Mouse (Mus musculus) limb, embryonic 10.5 days (tissue): ENCODE results near the gene Miox. TPM values are rescaled to one million over a fixed set of nuclear protein-coding genes. Genes with fewer than 3 reads are reported as not detected.

Source experiments
- DNase-seq: peaks from one replicate; pipeline ENCODE4 v3.0.0-alpha.2; 2017; ENCODE audit warnings: low spot score
- H3K27ac ChIP-seq: fragments of 300-500 bp; sonication (generic); 2 replicates; pipeline ENCODE4 v1.5.1; 2016; ENCODE audit warnings: mild to moderate bottlenecking
- H3K27me3 ChIP-seq: fragments of 300-500 bp; sonication (generic); 2 replicates; pipeline ENCODE4 v1.6.1; 2016; ENCODE audit warnings: low read depth, mild to moderate bottlenecking; ENCODE audit not compliant: poor library complexity, severe bottlenecking
- H3K36me3 ChIP-seq: fragments of 300-500 bp; sonication (generic); 2 replicates; pipeline ENCODE4 v1.6.1; 2016; ENCODE audit warnings: mild to moderate bottlenecking, moderate library complexity
- H3K4me1 ChIP-seq: fragments of 300-500 bp; sonication (generic); 2 replicates; pipeline ENCODE4 v1.6.1; 2016
- H3K4me3 ChIP-seq: fragments of 300-500 bp; sonication (generic); 2 replicates; pipeline ENCODE4 v1.5.1; 2016; ENCODE audit warnings: mild to moderate bottlenecking, moderate library complexity
- H3K9me3 ChIP-seq: fragments of 300-500 bp; sonication (generic); replicated peaks from 2 replicates; pipeline ENCODE4 v1.6.1; 2016; ENCODE audit warnings: mild to moderate bottlenecking
- WGBS: fragments of 180-500 bp; shearing (Covaris S2); methylation state at CpG from one replicate; pipeline ENCODE4 v1.1.7; 2016; 5-methylcytosine and 5-hydroxymethylcytosine counted together
- polyA plus RNA-seq: library from polyadenylated mRNA; unstranded; fragments of >200 nt; fragmentation: Nextera tagmentation; extraction: Ambion mirVana; gene quantifications from 2 replicates; pipeline ENCODE4 v1.2.1, GENCODE M21; 2016

The Miox gene
- polyA plus RNA-seq, 1 experiment from 2014 or later: not detected

GRCm38 (mm10) chr15:89355241-89356187 is 21.3 kb downstream of the Miox start, which contains the start of the genes Lmf2 and Ncaph2:
Lmf2 (minus strand) TSS chr15:89355659.
Ncaph2 (plus strand) TSS chr15:89355719.
- peak; percentile 99 for DNase-seq
- H3K4me3 ChIP-seq: peak within 1 kb of the TSS; percentile 76
- WGBS: under 1% methylated on average over 64 of the region's 64 CpGs
- no peaks in the 10 kb centered on the region for H3K9me3 ChIP-seq
- H3K4me1 ChIP-seq: peaks cover 23% of the 10 kb centered on the region
- peak within 1 kb of the TSS; percentile 93 for H3K27ac ChIP-seq
- H3K36me3 ChIP-seq: peaks cover 64% of the 10 kb centered on the region
- H3K27me3 ChIP-seq: no peaks in the 10 kb centered on the region

GRCm38 (mm10) chr15:89356372-89356771 is 22.2 kb downstream of the Miox start:
- Histone ChIP-seq H3K9me3 (no peaks in the 10 kb centered on the region), H3K4me3 (peak overlapping the region; percentile 76), H3K27ac (peak overlapping the region; percentile 93), H3K36me3 (peaks cover 64% of the 10 kb centered on the region), H3K4me1 (peaks cover 23% of the 10 kb centered on the region), H3K27me3 (no peaks in the 10 kb centered on the region)
- DNase-seq: peak; percentile 92
- under 1% methylated on average over 15 of the region's 15 CpGs for WGBS

- no peaks in the 10 kb centered on the region for H3K27me3 ChIP-seq
- no peak overlapping the region for H3K4me3 ChIP-seq
- 93% methylated on average over 3 of the region's 3 CpGs for WGBS
- H3K4me1 ChIP-seq: peaks cover 21% of the 10 kb centered on the region
- no peaks in the 10 kb centered on the region for H3K9me3 ChIP-seq
- peaks cover 64% of the 10 kb centered on the region for H3K36me3 ChIP-seq
- DNase-seq: no peak
- no peak overlapping the region for H3K27ac ChIP-seq
These were observed 24.6 kb downstream of the Miox start for GRCm38 (mm10) chr15:89358784-89359183.

- no peak for DNase-seq
- Histone ChIP-seq H3K9me3 (no peaks in the 10 kb centered on the region), H3K4me1 (no peaks in the 10 kb centered on the region), H3K4me3 (no peak overlapping the region), H3K27ac (no peak overlapping the region), H3K36me3 (peaks cover 95% of the 10 kb centered on the region), H3K27me3 (no peaks in the 10 kb centered on the region)
- WGBS: 93% methylated on average over 7 of the region's 7 CpGs
These were observed 28.9 kb downstream of the Miox start for GRCm38 (mm10) chr15:89363051-89363450.

- H3K4me1 ChIP-seq: no peaks in the 10 kb centered on the region
- no peak overlapping the region for H3K27ac ChIP-seq
- peaks cover 100% of the 10 kb centered on the region for H3K36me3 ChIP-seq
- H3K4me3 ChIP-seq: no peak overlapping the region
- 93% methylated on average over 4 of the region's 4 CpGs for WGBS
- H3K27me3 ChIP-seq: no peaks in the 10 kb centered on the region
- H3K9me3 ChIP-seq: no peaks in the 10 kb centered on the region
- DNase-seq: no peak
These were observed 30.9 kb downstream of the Miox start for GRCm38 (mm10) chr15:89365141-89365551.

GRCm38 (mm10) chr15:89372068-89372467 is 37.9 kb downstream of the Miox start:
- DNase-seq: no peak
- H3K4me3 ChIP-seq: no peak overlapping the region; the same call in 1 of the 2 replicates
- 93% methylated on average over 13 of the region's 13 CpGs for WGBS

GRCm38 (mm10) chr15:89372536-89372935 is 38.3 kb downstream of the Miox start:
- H3K27ac ChIP-seq: no peak overlapping the region
- H3K36me3 ChIP-seq: peaks cover 55% of the 10 kb centered on the region

More at GRCm38 (mm10) chr15:89372068-89372467, 37.9 kb downstream of the Miox start:
- H3K27me3 ChIP-seq: peaks cover 14% of the 10 kb centered on the region
- H3K36me3 ChIP-seq: peaks cover 60% of the 10 kb centered on the region
- H3K27ac ChIP-seq: no peak overlapping the region
- no peaks in the 10 kb centered on the region for H3K9me3 ChIP-seq
- H3K4me1 ChIP-seq: peaks cover 34% of the 10 kb centered on the region

GRCm38 (mm10) chr15:89373027-89373761 is 39.0 kb downstream of the Miox start:
- Histone ChIP-seq H3K9me3 (no peaks in the 10 kb centered on the region), H3K4me3 (peak overlapping the region; percentile 66), H3K27me3 (peaks cover 25% of the 10 kb centered on the region), H3K36me3 (peaks cover 48% of the 10 kb centered on the region), H3K4me1 (peaks cover 45% of the 10 kb centered on the region), H3K27ac (peak overlapping the region; percentile 93)
- DNase-seq: peak; percentile 85
- 2% methylated on average over 35 of the region's 35 CpGs for WGBS

More at GRCm38 (mm10) chr15:89372536-89372935, 38.3 kb downstream of the Miox start:
- peak overlapping the region; percentile 66 for H3K4me3 ChIP-seq
- H3K4me1 ChIP-seq: peaks cover 39% of the 10 kb centered on the region
- no peaks in the 10 kb centered on the region for H3K9me3 ChIP-seq
- WGBS: 85% methylated on average over 7 of the region's 7 CpGs
- no peak for DNase-seq
- H3K27me3 ChIP-seq: peaks cover 19% of the 10 kb centered on the region

- H3K27me3 ChIP-seq: peaks cover 31% of the 10 kb centered on the region
- 0% methylated on average over 42 of the region's 42 CpGs for WGBS
- H3K4me3 ChIP-seq: peak within 1 kb of the TSS; percentile 66
- H3K27ac ChIP-seq: peak within 1 kb of the TSS; percentile 93
- H3K4me1 ChIP-seq: peaks cover 51% of the 10 kb centered on the region
- DNase-seq: peak; percentile 99
- no peaks in the 10 kb centered on the region for H3K9me3 ChIP-seq
- H3K36me3 ChIP-seq: peaks cover 42% of the 10 kb centered on the region
These were observed 39.6 kb downstream of the Miox start, which contains the start of gene Sco2 for GRCm38 (mm10) chr15:89373762-89374248. Sco2 (minus strand) TSS chr15:89373846.

GRCm38 (mm10) chr15:89374340-89374739 is 40.1 kb downstream of the Miox start:
- Histone ChIP-seq H3K27ac (peak overlapping the region; percentile 93), H3K4me3 (peak overlapping the region; percentile 66), H3K4me1 (peaks cover 57% of the 10 kb centered on the region), H3K36me3 (peaks cover 37% of the 10 kb centered on the region), H3K9me3 (no peaks in the 10 kb centered on the region), H3K27me3 (peaks cover 37% of the 10 kb centered on the region)
- 51% methylated on average over 9 of the region's 9 CpGs for WGBS
- DNase-seq: no peak

GRCm38 (mm10) chr15:89374801-89375534 is 40.8 kb downstream of the Miox start:
- Histone ChIP-seq H3K27ac (no peak overlapping the region), H3K4me3 (no peak overlapping the region), H3K27me3 (peaks cover 43% of the 10 kb centered on the region), H3K9me3 (no peaks in the 10 kb centered on the region), H3K4me1 (peaks cover 59% of the 10 kb centered on the region), H3K36me3 (peaks cover 30% of the 10 kb centered on the region)
- 92% methylated on average over 17 of the region's 17 CpGs for WGBS
- no peak for DNase-seq

- no peak overlapping the region for H3K27ac ChIP-seq
- peaks cover 20% of the 10 kb centered on the region for H3K36me3 ChIP-seq
- WGBS: 80% methylated on average over 7 of the region's 7 CpGs
- DNase-seq: no peak
- H3K27me3 ChIP-seq: peaks cover 54% of the 10 kb centered on the region
- no peak overlapping the region for H3K4me3 ChIP-seq
- H3K9me3 ChIP-seq: no peaks in the 10 kb centered on the region
- peaks cover 59% of the 10 kb centered on the region for H3K4me1 ChIP-seq
These were observed 41.8 kb downstream of the Miox start for GRCm38 (mm10) chr15:89376040-89376439.
